Mouse (Mus musculus) 3T3-L1 (cell line): ENCODE data around the gene Sel1l3.
A peak's percentile ranks its signal among the peaks of the same experiment; 100 is the strongest.

Source experiments
- DNase-seq: peaks from one replicate; pipeline ENCODE4 v3.0.0-alpha.2; 2015; ENCODE audit warnings: low read depth, low spot score

Sel1l3 gene

GRCm38 (mm10) chr5:53213711-53214352 is at the start of gene Sel1l3:
Sel1l3 (minus strand) TSS chr5:53213927.
- no peak for DNase-seq

- DNase-seq: no peak
Measured at GRCm38 (mm10) chr5:53261999-53262398, 48.3 kb upstream of the Sel1l3 start.

- DNase-seq: no peak
Measured at GRCm38 (mm10) chr5:53259894-53260293, 46.2 kb upstream of the Sel1l3 start.

- DNase-seq: no peak
Measured at GRCm38 (mm10) chr5:53258038-53258786, 44.5 kb upstream of the Sel1l3 start.

DNA sequence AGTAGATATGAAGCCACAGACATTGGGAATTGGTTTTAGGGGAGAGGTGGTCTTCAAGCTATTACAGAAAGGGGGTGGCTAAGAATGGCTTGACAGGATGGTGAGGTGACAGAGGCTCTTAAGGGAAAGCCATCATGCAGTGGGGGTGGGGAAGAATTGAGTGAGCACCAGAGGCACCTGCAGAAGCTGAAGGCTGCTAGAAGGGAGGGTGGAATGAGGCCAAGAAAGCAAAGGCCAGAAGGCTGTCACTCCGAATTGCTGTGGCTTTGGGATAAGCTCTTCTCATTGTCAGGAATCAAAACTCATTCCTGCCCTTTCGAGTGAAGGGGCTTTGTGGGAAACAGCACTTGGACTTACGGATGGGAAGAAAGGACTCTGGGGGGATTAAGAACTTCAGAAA is 41.1 kb upstream of the Sel1l3 start:
- no peak for DNase-seq

- no peak for DNase-seq
Measured at GRCm38 (mm10) chr5:53254154-53254553, 40.4 kb upstream of the Sel1l3 start.

- no peak for DNase-seq
Measured at GRCm38 (mm10) chr5:53249431-53250061, 35.8 kb upstream of the Sel1l3 start.

GRCm38 (mm10) chr5:53248499-53248898 is 34.8 kb upstream of the Sel1l3 start:
- DNase-seq: no peak

DNA sequence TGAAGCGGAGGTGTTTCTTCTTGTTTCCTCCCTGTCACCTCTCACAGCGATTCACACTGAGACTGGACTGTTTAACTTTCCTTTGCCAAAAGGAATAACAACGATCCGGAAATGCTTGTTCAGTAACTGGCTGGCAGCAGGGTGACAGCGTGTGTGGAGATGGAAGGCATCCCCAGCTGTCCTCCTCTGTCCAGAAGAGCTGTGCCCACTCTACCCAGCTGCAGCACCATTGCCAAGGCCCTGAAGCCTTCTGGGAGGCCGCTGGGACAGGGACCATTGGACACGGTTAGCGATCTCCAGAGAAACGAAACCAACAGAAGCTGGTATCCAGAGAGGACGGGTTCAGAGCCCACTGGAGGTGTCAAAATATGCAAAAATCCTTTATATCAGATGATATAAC is 30.2 kb upstream of the Sel1l3 start:
- no peak for DNase-seq

DNA sequence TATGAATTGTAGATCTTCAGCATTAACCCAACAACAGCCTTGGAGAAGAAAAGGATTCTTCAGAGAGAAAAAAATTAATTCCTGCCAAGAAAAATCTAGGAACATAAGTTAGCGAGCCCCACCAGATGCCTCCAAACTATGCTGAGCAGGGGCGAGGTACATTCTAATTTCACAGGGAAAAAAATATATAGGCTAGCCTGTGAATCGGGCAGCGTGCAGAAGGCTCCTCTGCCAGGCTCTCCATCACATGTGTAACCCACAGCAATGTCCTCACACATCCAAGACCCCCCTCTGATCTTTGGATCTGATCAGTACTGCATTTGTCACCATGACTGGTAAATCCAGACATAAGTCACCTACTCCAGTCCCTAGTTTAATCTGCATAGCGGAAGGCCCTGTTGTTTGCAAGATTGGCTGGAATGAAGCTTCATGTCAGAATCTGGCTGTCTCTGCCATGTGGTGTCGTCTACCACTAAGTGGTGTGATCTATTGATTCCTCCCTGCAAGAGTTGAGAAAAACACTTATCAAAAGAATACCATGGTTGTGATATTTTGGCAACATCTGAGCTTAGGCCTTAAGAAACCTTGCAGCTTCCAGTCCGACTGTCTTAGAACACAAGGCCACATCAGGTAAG is 29.3 kb upstream of the Sel1l3 start:
- DNase-seq: no peak

DNA sequence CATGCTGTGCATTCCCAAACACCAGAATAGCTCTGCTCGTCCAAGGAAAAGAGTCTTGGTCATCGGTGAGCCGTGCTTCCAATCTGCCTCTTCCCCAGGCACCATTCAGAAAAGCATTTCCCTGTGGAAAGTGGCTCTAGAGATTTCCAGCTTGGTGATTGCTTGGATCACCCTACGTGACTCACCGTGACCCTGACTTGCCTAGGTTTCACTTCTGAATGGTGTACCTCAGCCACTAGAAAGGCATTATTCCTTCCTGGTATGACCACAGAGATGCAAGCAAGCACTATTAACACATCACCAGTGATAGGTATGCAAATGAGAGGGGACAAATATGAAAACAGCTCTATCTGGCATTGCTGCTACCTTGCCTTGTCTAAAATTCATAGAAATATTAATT is 28.2 kb upstream of the Sel1l3 start:
- no peak for DNase-seq

- peak; percentile 20 for DNase-seq
Measured at GRCm38 (mm10) chr5:53241109-53241508, 27.4 kb upstream of the Sel1l3 start.

GRCm38 (mm10) chr5:53239831-53240440 is 26.2 kb upstream of the Sel1l3 start:
- DNase-seq: no peak

GRCm38 (mm10) chr5:53239189-53239588 is 25.5 kb upstream of the Sel1l3 start:
- peak; percentile 35 for DNase-seq

GRCm38 (mm10) chr5:53238761-53239160 is 25.0 kb upstream of the Sel1l3 start:
- DNase-seq: peak; percentile 57

DNA sequence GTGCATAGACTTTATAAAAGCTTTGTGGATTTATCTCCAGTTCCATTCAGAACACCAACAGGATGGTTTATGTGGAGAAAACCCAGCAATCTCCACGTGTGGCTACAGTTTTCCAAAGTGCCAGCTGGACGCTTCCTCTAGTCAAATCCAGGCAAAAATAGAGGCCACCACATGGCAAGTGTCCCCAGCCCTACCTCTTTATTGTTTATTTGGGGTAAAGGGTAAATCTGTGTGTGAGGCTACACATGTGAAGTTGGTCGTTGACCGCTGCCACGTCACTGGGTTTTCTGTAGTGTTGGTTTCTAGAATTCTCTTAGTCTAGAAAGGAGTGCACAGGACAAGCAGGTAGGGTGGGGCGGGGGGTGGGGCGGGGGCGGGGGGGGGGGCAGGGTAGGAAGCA is 23.0 kb upstream of the Sel1l3 start:
- DNase-seq: no peak

DNA sequence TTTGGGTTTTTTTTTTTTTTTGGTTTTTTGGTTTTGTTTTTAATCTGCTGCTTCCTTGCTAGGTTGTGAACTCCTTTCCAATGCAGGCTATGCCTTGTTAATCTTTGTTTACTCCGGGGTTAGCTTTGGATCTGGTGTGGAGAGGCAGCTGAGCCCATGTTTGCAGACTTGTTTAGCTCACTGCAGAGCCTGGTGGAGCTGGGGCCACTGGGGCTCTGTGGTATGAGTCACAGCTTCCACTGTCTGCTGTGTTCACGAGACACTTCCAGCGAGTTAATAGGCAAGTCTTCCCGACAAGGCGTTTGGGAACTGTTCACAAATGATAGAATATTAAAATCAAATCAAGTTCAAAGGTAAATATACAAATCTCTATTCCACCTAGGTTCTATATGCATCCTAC is 22.4 kb upstream of the Sel1l3 start:
- peak; percentile 71 for DNase-seq

DNA sequence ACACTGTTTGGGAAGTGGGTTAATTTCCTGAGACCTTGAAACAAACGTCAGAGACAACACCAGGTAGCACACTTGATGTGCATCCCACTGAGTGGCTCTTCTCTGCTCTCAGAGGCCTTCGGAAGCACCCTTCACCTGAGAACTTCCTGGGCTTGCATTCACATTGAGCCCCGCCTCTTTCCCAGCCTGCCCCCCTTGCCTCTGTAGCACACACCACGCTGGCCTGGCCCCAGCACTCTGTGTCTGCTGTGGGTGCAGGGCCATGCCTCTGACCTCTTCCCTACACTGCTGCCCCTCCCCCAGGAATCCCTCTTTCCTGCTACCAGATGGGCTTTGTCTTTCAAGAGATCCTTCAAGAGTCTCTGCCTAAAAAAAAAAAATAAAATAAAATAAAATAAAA is 21.8 kb upstream of the Sel1l3 start:
- DNase-seq: no peak

DNA sequence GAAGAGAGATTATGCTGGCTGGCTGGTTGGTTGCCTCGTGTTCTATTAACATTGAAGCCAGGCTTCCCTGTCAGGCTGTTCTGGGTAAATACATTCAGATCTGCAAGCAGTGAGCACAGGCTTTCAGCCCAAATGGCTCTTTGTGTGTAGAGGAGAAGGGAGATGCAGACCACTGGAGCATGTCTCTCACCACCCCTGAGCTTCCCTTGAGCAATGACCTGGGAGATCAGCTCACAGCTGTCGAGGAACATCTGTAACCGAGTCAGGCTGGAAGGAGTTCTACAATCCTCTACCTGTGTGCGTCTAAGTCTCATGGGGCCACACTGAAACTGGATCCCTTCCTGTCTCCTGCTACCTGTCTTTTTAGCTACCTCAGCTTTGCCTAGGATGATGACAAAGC is 16.8 kb upstream of the Sel1l3 start:
- no peak for DNase-seq

DNA sequence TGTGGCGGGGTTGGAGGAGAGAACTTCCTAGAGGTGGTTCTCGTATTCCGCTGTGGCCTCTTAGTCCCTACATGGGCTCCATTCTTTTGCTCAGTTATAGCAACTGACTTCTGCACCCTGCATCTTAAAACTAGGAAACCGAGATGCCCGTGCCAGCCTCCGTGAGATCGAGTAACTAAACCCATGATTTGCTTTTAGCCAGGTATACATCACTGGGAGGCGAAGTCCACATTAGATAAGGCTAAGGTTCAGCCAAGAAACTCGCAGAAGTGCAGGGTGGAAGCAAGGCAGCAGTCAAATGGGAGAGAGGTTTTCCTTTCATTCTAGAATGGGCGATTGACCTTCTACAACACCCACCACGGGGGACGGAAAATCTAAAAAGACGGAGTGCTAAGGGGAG is 11.7 kb upstream of the Sel1l3 start:
- DNase-seq: no peak

GRCm38 (mm10) chr5:53214801-53215200 is 1.1 kb upstream of the Sel1l3 start:
- DNase-seq: no peak

GRCm38 (mm10) chr5:53214362-53214761 is 635 bp upstream of the Sel1l3 start:
- no peak for DNase-seq
